Mouse (Mus musculus): ENCODE results near the gene Lypd5. TPM values are rescaled to one million over a fixed set of nuclear protein-coding genes. Genes with fewer than 3 reads are reported as not detected.
A peak's percentile ranks its signal among the peaks of the same experiment; 100 is the strongest.
"Not testable (repeated sequence)": the region's sequence is repeated elsewhere in the genome, so short reads cannot be mapped to it uniquely, and the experiment has no call there.

Lypd5 gene
- total and polyA plus RNA-seq, 2 experiments from 2014 or later: 0.13 TPM; not detected in 1

- Histone ChIP-seq H3K27me3 (ENCODE audit: insufficient read depth, low read length) (no peaks in the 10 kb centered on the region), H3K36me3 (ENCODE audit: insufficient read depth, low read length) (peaks cover 2% of the 10 kb centered on the region; the same call in 1 of the 2 replicates), H3K9me3 (ENCODE audit: low read length) (no peaks in the 10 kb centered on the region), H3K4me1 (ENCODE audit: insufficient read depth, low read length) (no peaks in the 10 kb centered on the region; the same call in 1 of the 2 replicates), H3K4me3 (ENCODE audit: low read length) (peak within 1 kb of the TSS; percentile 56), H3K4me2 (ENCODE audit: low read depth, low read length) (peak within 1 kb of the TSS; percentile 59), H3K9ac (replicated peaks; ENCODE audit: low read length) (peak within 1 kb of the TSS; percentile 60), H3K27ac (peak within 1 kb of the TSS; percentile 96)
- DNase-seq (ENCODE audit: low spot score) (peak; percentile 100), ATAC-seq (peak; percentile 96)
- TF ChIP-seq CTCF (IDR thresholded peaks at IDR 0.05; ENCODE audit: low read depth): peak; percentile 8; the same call in 1 of the 2 replicates
- 3% methylated on average over 66 of the region's 66 CpGs for WGBS
Observed at GRCm38 (mm10) chr7:24399256-24400081, 50.5 kb downstream of the Lypd5 start, which contains the start of gene Smg9. Smg9 (plus strand) TSS chr7:24399619.

GRCm38 (mm10) chr7:24400082-24400452 lies 51.1 kb downstream of the Lypd5 start:
- H3K27me3 ChIP-seq (ENCODE audit: insufficient read depth, low read length): no peaks in the 10 kb centered on the region
- ATAC-seq (no peak; the same call in 1 of the 2 replicates), DNase-seq (ENCODE audit: low spot score) (no peak)
- H3K36me3 ChIP-seq (ENCODE audit: insufficient read depth, low read length): peaks cover 7% of the 10 kb centered on the region; the same call in 1 of the 2 replicates
- H3K9ac ChIP-seq (replicated peaks; ENCODE audit: low read length): peak overlapping the region; percentile 60
- peak overlapping the region; percentile 96 for H3K27ac ChIP-seq
- TF ChIP-seq CTCF (IDR thresholded peaks at IDR 0.05; ENCODE audit: low read depth): no peak
- no peaks in the 10 kb centered on the region; the same call in 1 of the 2 replicates for H3K4me1 ChIP-seq (ENCODE audit: insufficient read depth, low read length)
- peak overlapping the region; percentile 59 for H3K4me2 ChIP-seq (ENCODE audit: low read depth, low read length)
- no peaks in the 10 kb centered on the region for H3K9me3 ChIP-seq (ENCODE audit: low read length)
- 13% methylated on average over 3 of the region's 3 CpGs for WGBS
- H3K4me3 ChIP-seq (ENCODE audit: low read length): peak overlapping the region; percentile 56

DNA sequence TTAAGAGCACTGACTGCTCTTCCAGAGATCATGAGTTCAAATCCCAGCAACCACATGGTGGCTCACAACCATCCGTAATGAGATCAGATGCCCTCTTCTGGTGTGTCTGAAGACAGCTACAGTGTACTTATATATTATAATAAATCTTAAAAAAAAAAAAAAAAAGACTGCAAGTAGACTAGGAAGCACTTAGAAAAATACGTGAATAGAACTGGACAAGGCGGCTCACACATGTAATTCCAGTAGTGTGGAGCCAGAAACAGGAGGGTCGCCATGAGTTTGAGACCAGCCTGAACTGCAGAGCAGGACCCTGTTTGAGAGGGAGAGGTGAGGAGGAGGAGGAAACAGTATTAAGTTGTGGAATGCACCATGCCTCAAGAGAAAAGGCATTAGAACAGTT lies 51.5 kb downstream of the Lypd5 start:
- not testable (repeated sequence) for DNase-seq (ENCODE audit: low spot score); H3K9ac ChIP-seq (replicated peaks; ENCODE audit: low read length)

DNA sequence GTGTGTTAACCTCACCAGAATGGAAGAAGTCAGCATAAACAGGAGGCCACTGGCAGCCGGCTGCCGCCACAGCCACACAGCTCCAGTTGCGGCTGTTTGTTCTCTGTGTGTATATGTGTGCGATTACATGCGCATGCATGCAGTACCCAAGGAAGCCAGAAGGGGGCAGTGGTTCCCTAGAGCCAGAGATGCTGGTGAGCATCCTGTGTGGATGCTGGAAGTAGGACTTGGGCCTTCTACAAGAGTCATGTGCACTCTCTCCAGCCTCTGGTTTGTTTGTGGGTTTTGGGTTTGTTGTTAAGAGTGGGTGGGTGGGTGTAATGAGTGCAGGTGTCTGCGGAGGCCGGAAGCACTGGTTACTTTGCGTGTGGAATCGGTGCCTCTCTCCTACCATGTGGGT lies 53.9 kb downstream of the Lypd5 start:
- no peak for DNase-seq (ENCODE audit: low spot score)
- H3K4me2 ChIP-seq (ENCODE audit: low read depth, low read length): no peak overlapping the region
- 98% methylated on average over 9 of the region's 9 CpGs for WGBS
- H3K9ac ChIP-seq (replicated peaks; ENCODE audit: low read length): no peak overlapping the region
- H3K27me3 ChIP-seq (ENCODE audit: insufficient read depth, low read length): no peaks in the 10 kb centered on the region
- peaks cover 15% of the 10 kb centered on the region for H3K36me3 ChIP-seq (ENCODE audit: insufficient read depth, low read length)
- H3K27ac ChIP-seq: no peak overlapping the region
- H3K4me3 ChIP-seq (ENCODE audit: low read length): no peak overlapping the region
- no peaks in the 10 kb centered on the region; the same call in 1 of the 2 replicates for H3K4me1 ChIP-seq (ENCODE audit: insufficient read depth, low read length)
- no peak for ATAC-seq
- TF ChIP-seq CTCF (IDR thresholded peaks at IDR 0.05; ENCODE audit: low read depth): peak; percentile 69
- H3K9me3 ChIP-seq (ENCODE audit: low read length): no peaks in the 10 kb centered on the region

More for the DNA sequence above, 51.5 kb downstream of the Lypd5 start:
- not testable (repeated sequence) for H3K36me3 ChIP-seq (ENCODE audit: insufficient read depth, low read length); H3K27me3 ChIP-seq (ENCODE audit: insufficient read depth, low read length); H3K4me1 ChIP-seq (ENCODE audit: insufficient read depth, low read length); ATAC-seq; H3K27ac ChIP-seq; H3K9me3 ChIP-seq (ENCODE audit: low read length)
- 93% methylated on average over 4 of the region's 4 CpGs for WGBS
- Histone ChIP-seq H3K4me2 (ENCODE audit: low read depth, low read length) (peak overlapping the region; percentile 59; the same call in 1 of the 2 replicates), H3K4me3 (ENCODE audit: low read length) (peak overlapping the region; percentile 56; the same call in 1 of the 2 replicates)

Small RNA genes lying within 50 kb of the gene (microRNA-seq; reads per million reads assigned to microRNA genes)
- 0 reads per million in 2 experiments for gene Gm27592

Other genes with a start within 250 kb of the Lypd5 start
- 5.0 and 7.3 TPM in 2 replicates for gene Zfp112, start 236.9 kb upstream of the Lypd5 start, total RNA-seq (2014; rRNA removed)
- gene Zfp112, start 236.9 kb upstream of the Lypd5 start, polyA plus RNA-seq (2015; fragmentation: Nextera tagmentation; extraction: Ambion mirVana): 4.1 and 4.5 TPM in 2 replicates
- gene Zfp235, start 215.0 kb upstream of the Lypd5 start, total RNA-seq (2014; rRNA removed): 17.0 and 19.6 TPM in 2 replicates
- 20.0 and 20.4 TPM in 2 replicates for gene Zfp235, start 215.0 kb upstream of the Lypd5 start, polyA plus RNA-seq (2015; fragmentation: Nextera tagmentation; extraction: Ambion mirVana)
- 5.4 and 5.5 TPM in 2 replicates for gene Zfp114, start 174.1 kb upstream of the Lypd5 start, total RNA-seq (2014; rRNA removed)
- 2.5 and 3.0 TPM in 2 replicates for gene Zfp114, start 174.1 kb upstream of the Lypd5 start, polyA plus RNA-seq (2015; fragmentation: Nextera tagmentation; extraction: Ambion mirVana)
- gene Zfp111, start 137.8 kb upstream of the Lypd5 start, total RNA-seq (2014; rRNA removed): 3.7 and 5.9 TPM in 2 replicates
- gene Zfp111, start 137.8 kb upstream of the Lypd5 start, polyA plus RNA-seq (2015; fragmentation: Nextera tagmentation; extraction: Ambion mirVana): 2.0 and 2.5 TPM in 2 replicates
- gene Zfp109, start 111.6 kb upstream of the Lypd5 start, total RNA-seq (2014; rRNA removed): 4.4 and 8.5 TPM in 2 replicates
- gene Zfp109, start 111.6 kb upstream of the Lypd5 start, polyA plus RNA-seq (2015; fragmentation: Nextera tagmentation; extraction: Ambion mirVana): 2.0 and 2.1 TPM in 2 replicates
- 7.5 and 9.1 TPM in 2 replicates for gene Zfp108, start 94.4 kb upstream of the Lypd5 start, total RNA-seq (2014; rRNA removed)
- 3.0 and 3.7 TPM in 2 replicates for gene Zfp108, start 94.4 kb upstream of the Lypd5 start, polyA plus RNA-seq (2015; fragmentation: Nextera tagmentation; extraction: Ambion mirVana)
- gene Zfp93, start 78.8 kb upstream of the Lypd5 start, total RNA-seq (2014; rRNA removed): 5.4 and 6.9 TPM in 2 replicates
- 2.2 and 3.1 TPM in 2 replicates for gene Zfp93, start 78.8 kb upstream of the Lypd5 start, polyA plus RNA-seq (2015; fragmentation: Nextera tagmentation; extraction: Ambion mirVana)
- gene Zfp61, start 48.0 kb upstream of the Lypd5 start, total RNA-seq (2014; rRNA removed): 20.1 and 23.5 TPM in 2 replicates
- gene Zfp61, start 48.0 kb upstream of the Lypd5 start, polyA plus RNA-seq (2015; fragmentation: Nextera tagmentation; extraction: Ambion mirVana): 26.1 and 31.6 TPM in 2 replicates
- gene Zfp94, start 32.5 kb upstream of the Lypd5 start, total RNA-seq (2014; rRNA removed): 9.6 and 12.0 TPM in 2 replicates
- 17.3 and 21.6 TPM in 2 replicates for gene Zfp94, start 32.5 kb upstream of the Lypd5 start, polyA plus RNA-seq (2015; fragmentation: Nextera tagmentation; extraction: Ambion mirVana)
- gene Tescl, start 15.3 kb upstream of the Lypd5 start, total RNA-seq (2014; rRNA removed): not detected in 2 replicates
- gene Tescl, start 15.3 kb upstream of the Lypd5 start, polyA plus RNA-seq (2015; fragmentation: Nextera tagmentation; extraction: Ambion mirVana): 0.46 TPM in 1 of 2 replicates, not detected in the other
- 1.1 and 3.9 TPM in 2 replicates for gene Kcnn4, start 21.1 kb downstream of the Lypd5 start, total RNA-seq (2014; rRNA removed)
- gene Kcnn4, start 21.1 kb downstream of the Lypd5 start, polyA plus RNA-seq (2015; fragmentation: Nextera tagmentation; extraction: Ambion mirVana): 1.2 and 1.9 TPM in 2 replicates
- 34.5 and 52.3 TPM in 2 replicates for gene Smg9, start 50.4 kb downstream of the Lypd5 start, total RNA-seq (2014; rRNA removed)
- gene Smg9, start 50.4 kb downstream of the Lypd5 start, polyA plus RNA-seq (2015; fragmentation: Nextera tagmentation; extraction: Ambion mirVana): 27.4 and 29.7 TPM in 2 replicates
- not detected in 2 replicates for gene Irgc1, start 103.1 kb downstream of the Lypd5 start, total RNA-seq (2014; rRNA removed)
- not detected in 2 replicates for gene Irgc1, start 103.1 kb downstream of the Lypd5 start, polyA plus RNA-seq (2015; fragmentation: Nextera tagmentation; extraction: Ambion mirVana)
- 3.0 and 4.8 TPM in 2 replicates for gene Plaur, start 113.3 kb downstream of the Lypd5 start, total RNA-seq (2014; rRNA removed)
- 1.3 and 1.4 TPM in 2 replicates for gene Plaur, start 113.3 kb downstream of the Lypd5 start, polyA plus RNA-seq (2015; fragmentation: Nextera tagmentation; extraction: Ambion mirVana)
- gene Cadm4, start 132.8 kb downstream of the Lypd5 start, total RNA-seq (2014; rRNA removed): 423 and 447 TPM in 2 replicates
- 97.9 and 101 TPM in 2 replicates for gene Cadm4, start 132.8 kb downstream of the Lypd5 start, polyA plus RNA-seq (2015; fragmentation: Nextera tagmentation; extraction: Ambion mirVana)
- 138 and 152 TPM in 2 replicates for gene Zfp428, start 157.8 kb downstream of the Lypd5 start, total RNA-seq (2014; rRNA removed)
- gene Zfp428, start 157.8 kb downstream of the Lypd5 start, polyA plus RNA-seq (2015; fragmentation: Nextera tagmentation; extraction: Ambion mirVana): 219 and 222 TPM in 2 replicates
- not detected in 2 replicates for gene AC161166.1, start 163.3 kb downstream of the Lypd5 start, total RNA-seq (2014; rRNA removed)
- 0.19 and 0.55 TPM in 2 replicates for gene AC161166.1, start 163.3 kb downstream of the Lypd5 start, polyA plus RNA-seq (2015; fragmentation: Nextera tagmentation; extraction: Ambion mirVana)
- gene Irgq, start 181.5 kb downstream of the Lypd5 start, total RNA-seq (2014; rRNA removed): 103 and 107 TPM in 2 replicates
- 16.9 and 20.0 TPM in 2 replicates for gene Irgq, start 181.5 kb downstream of the Lypd5 start, polyA plus RNA-seq (2015; fragmentation: Nextera tagmentation; extraction: Ambion mirVana)
- gene Pinlyp, start 196.9 kb downstream of the Lypd5 start, total RNA-seq (2014; rRNA removed): not detected in 2 replicates
- not detected in 2 replicates for gene Pinlyp, start 196.9 kb downstream of the Lypd5 start, polyA plus RNA-seq (2015; fragmentation: Nextera tagmentation; extraction: Ambion mirVana)
- gene Xrcc1, start 197.1 kb downstream of the Lypd5 start, total RNA-seq (2014; rRNA removed): 36.7 and 50.8 TPM in 2 replicates
- 44.0 and 45.1 TPM in 2 replicates for gene Xrcc1, start 197.1 kb downstream of the Lypd5 start, polyA plus RNA-seq (2015; fragmentation: Nextera tagmentation; extraction: Ambion mirVana)
- gene Ethe1, start 238.3 kb downstream of the Lypd5 start, total RNA-seq (2014; rRNA removed): 36.3 and 43.8 TPM in 2 replicates
- 24.4 and 25.3 TPM in 2 replicates for gene Ethe1, start 238.3 kb downstream of the Lypd5 start, polyA plus RNA-seq (2015; fragmentation: Nextera tagmentation; extraction: Ambion mirVana)
- gene Zfp575, start 238.4 kb downstream of the Lypd5 start, total RNA-seq (2014; rRNA removed): 1.0 and 1.2 TPM in 2 replicates
- gene Zfp575, start 238.4 kb downstream of the Lypd5 start, polyA plus RNA-seq (2015; fragmentation: Nextera tagmentation; extraction: Ambion mirVana): 20.3 and 21.0 TPM in 2 replicates

Data from hindbrain, postnatal 0 days (tissue).